Mouse (Mus musculus) cerebellum, postnatal 36 days (tissue): ENCODE results near the gene Abcc2.

Experiments used
- DNase-seq, 2 experiments: peaks; one replicate each; pipeline ENCODE4 v3.0.0; 2021 to 2022; ENCODE audit warnings: mixed read lengths in 2 of 2

Abcc2 gene

DNA sequence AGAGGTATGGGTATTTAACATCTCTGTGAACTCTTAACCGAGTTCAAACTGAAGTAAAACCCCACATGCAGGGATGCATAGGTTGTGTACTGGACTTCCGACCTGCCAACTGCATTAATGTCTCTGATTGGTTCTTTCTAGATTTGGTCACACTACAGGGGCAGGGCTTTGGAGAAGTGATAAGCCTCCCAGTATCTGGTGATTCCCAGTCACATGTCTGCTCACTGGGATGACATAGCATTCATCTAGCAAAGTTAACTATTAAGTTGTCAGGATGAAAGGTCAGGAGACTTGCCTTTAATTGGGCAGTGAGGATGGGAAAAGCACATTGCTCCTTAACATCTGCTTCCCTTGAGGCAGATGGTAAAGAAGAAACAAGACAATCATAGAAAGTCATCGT is at the start of gene Abcc2:
Abcc2 (plus strand) TSS at position 213 of the 400 bp plus-strand sequence.
- no peak for DNase-seq

DNA sequence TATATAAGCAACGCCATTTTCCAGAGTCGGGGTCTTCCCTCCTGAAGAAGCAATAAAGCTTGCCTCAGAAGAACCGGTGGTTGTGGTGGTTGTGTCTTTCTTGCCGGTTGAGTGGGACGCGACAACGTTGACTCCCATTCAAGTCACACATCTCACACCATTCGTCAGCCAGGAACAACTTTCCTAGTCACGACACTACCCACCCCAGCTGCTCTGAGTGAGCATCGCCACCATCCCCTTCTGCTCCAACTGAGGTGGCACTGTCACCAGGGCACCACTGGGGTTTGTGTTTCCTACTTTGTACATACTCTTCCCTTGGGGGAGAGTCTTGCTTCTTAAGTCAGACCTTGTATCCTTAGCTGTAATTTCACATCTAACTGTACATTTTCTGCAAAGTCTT is 43.6 kb upstream of the Abcc2 start:
- no peak for DNase-seq

DNA sequence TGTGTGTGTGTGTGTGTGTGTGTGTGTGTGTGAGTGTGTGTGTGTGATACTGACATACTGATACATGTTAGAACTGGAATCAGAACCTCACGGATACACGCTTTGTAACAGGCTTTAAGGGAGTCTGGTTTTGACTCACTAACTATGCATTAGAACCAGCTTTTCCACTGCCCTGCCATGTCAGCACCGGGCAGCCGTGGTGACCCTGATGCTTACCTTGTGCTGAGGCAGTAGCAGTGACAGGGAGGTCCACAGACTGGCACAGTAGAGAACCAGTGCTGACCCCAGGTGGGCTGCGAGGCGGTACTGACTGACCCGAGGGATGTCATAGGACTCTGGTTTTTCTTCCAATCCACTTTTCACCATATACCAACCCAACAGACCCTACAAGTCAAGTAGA is 38.6 kb upstream of the Abcc2 start:
- DNase-seq = no peak

DNA sequence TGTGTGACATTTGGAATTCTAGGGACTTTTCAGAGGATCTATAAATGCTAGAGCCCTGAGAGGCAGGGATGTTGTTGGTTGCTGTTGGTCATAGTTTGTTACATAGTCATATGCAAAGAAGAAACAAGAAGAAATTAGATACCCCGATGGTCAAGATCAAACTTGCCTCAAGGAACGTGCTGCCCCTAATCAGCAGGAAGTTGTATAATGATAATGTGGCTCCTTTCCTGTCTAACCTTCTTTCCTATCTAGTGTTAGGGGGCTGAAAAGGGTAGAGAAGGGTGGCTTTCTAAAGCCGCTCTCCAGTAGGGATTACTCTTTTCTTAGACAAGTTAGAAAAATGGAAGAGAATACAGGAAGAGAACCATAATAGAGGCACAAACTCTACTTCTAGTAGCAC is 36.3 kb upstream of the Abcc2 start:
- no peak for DNase-seq

DNA sequence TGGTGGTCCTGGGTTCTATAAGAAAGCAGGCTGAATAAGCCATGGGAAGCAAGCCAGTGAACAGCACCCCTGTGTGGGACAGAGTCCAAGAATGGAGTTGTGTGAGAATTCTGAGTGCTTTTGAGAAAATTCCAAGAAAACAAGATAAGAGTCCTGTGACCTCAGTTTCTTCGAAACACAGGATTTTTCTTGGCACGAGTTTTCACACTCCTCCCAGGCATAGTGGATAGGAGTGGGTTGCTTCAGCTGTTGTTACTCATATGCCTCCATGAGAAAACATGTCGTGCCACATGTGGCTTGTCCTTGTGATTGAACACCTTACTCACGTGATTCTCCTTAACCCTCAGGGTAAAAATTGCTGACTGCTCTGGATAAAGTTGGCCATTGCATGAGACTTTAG is 34.1 kb upstream of the Abcc2 start:
- DNase-seq = no peak

DNA sequence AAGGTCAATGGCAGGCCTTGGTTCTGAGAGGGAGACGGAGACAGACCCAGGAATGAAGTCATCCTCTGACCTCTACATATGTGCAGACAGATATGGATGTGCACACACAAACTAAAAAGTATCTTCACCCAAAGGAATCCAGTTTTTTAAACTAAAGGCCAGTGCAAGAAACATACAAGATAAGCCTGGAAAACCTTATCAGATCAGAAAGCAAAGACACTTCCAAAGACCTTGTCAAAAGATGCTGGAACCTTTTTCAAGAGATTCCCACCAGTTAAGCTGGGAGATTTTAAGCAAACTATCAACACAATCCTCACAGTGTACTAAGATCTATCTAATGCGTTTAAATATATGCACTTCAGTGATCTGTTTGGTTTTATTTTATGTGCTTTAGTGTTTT is 32.0 kb upstream of the Abcc2 start:
- no peak for DNase-seq

DNA sequence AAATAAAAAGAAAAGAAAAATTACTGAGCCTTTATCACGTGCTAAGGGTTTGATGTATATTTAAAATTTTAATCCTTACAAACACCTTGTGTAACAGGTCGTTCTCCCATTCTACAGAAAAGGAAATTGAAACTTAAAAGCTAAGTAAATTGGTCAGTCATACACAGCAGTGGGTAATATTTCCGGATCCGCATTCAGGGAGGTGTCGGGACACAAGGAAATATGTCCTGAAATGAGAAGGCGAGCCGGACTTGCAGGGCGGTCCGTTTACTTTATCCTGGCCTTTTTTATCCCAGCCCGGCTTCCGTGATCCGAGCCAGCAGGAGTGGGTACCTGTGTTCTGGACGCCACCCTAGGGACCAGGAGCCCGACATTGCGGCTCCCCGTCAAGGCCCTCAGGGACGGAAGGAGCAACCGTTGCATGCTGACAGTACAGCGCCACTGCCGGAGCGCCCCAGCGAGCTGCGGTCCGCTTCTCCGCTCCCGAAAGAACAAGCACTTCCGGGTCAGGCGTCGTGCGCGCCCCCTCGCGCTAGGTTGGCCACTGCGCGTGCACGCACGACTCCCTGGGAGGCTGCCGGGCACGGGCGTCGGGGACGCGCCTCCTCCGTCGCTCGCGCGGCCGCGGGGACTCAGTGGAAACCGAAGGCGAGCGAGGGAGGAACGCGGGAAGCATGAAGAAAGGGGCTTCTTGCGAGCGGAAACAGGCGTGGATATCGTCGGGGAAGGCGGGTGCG is 29.3 kb upstream of the Abcc2 start, which contains the start of the genes Cutc and Cox15:
Cutc (plus strand) TSS at position 508 of the 737 bp plus-strand sequence.
Cox15 (minus strand) TSS at position 512 of the 737 bp plus-strand sequence.
- peak; percentile 96 to 97 for DNase-seq

DNA sequence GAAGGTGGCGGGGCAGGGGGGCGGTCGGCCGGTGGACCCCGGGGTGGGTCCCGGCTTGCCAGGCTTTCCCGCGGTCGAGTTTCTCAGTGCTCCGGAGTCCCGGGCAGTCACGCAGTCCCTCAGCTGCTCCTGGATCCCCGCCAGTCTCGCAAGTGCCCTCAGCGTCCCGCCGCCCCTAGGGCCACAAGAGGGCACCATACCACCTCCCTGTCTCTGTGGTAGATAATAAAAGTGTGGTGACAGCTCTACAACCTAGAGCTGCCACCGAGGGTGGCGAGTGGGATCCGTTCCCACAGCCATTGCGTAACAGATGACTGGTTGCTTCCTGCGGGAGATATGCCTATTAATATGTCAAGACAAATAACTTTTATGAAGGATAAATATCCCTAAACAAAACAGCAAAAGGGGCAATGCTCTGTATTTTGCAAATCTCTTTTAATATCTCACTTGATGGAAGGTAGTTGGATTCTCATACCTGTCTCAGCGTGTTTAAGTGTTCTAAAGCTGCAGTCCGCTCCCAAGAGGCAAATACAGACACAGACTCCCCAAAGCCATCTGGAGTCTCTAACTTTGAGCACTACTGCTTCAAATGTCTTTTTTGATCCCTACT is 28.7 kb upstream of the Abcc2 start:
- DNase-seq = peak; percentile 93

DNA sequence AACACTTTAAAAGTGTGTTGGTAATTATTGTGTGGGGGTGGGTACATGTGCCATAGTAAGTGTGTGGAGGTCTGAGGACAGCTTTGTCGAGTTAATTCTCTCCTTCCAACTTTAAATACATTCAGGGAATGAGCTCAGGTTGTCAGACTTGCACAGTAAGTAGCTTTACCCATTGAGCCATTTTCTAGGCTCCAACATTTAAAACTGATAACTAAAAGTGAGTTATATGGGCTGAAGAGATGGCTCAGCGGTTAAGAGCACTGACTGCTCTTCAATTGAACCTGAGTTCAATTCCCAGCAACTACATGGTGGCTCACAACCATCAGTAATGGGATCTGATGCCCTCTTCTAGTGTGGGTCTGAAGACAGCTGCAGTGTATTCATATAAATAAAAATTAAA is 27.8 kb upstream of the Abcc2 start:
- no peak for DNase-seq

DNA sequence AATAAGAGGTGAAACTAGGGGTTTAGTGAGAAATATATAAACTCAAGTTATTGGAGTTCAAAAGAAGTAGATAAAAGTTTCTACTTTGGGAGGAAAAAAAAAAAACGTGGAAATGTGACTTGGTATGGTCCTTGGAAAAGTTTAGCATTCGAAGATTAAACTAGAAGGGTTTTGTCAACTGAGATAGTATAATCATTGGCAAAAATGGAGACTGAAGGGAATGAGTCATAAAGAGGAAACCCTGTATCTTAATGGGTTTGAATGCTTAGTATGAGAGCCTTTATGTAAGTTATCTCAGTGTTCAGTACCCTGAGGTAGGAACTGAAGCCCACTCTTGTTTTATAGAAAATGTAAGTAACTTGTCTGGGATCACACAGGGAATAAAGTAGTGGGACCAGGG is 27.1 kb upstream of the Abcc2 start:
- no peak for DNase-seq

DNA sequence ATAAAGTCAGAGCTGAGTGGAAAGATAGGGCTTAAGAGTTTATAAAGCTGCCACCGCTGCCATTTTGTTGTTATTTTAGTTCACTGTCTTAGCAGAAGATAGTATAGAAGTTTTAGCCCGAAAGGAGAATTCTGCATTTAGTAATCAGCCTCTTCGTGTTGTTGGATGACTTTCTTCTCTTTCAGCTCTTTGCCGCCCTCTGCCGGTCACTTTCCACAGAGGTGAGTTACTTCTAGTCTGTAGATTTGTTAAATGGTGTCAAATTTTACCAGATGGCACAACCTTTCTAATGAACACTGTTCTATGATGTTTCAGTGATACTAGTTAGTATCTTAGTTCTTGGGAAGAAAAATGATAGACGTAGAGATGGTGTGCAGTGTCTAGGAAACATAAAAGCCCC is 21.5 kb upstream of the Abcc2 start:
- peak; percentile 71 to 74 for DNase-seq

DNA sequence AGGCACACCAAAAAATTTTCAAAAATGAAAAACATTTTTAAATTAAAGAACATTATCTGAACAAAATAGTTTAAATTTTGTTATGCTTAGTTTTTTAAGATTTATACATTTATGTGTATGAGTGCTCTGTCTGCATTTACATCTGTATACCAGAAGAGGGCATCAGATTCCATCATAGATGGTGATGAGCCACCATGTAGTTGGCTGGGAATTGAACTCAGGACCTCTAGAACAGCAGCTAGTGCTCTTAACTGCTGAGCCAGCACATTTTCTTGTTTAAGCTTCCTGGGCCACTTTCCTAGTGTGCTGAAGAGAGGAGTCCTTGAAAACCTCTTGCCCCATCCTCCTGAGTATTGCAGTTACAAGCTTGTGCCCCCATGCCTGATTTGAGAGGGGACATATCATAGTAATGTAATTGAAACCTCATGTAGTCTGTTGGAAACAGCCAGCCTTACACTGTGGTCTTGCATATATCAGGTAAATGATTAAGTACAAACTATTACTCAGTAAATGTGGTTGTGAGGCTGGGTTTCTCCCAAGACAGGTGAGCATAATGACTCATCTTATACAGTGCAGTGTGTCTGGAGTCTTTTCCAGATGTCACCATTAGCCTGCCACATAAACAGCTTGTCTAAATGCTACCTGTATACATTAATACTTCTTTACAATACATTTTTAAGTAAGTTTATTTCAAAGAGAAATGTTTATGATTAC is 20.3 kb upstream of the Abcc2 start:
- no peak for DNase-seq

DNA sequence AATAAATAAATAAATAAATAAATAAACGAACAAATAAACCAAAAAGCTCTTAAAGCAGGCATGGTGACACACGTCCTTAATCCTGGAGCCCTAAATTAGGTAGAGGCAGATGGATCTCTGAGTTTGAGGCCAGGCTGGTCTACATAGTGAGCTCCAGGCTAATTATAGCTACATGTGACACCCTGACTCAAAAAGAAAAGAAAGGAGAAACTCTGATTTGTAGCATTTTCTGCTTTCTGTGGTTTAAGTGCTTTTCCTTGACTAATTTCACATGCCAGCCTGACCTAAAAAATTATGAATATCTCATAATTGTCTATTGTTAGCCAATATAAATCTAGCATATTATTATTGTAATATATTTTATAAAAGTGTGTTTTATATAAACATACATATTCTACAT is 19.6 kb upstream of the Abcc2 start:
- no peak for DNase-seq

DNA sequence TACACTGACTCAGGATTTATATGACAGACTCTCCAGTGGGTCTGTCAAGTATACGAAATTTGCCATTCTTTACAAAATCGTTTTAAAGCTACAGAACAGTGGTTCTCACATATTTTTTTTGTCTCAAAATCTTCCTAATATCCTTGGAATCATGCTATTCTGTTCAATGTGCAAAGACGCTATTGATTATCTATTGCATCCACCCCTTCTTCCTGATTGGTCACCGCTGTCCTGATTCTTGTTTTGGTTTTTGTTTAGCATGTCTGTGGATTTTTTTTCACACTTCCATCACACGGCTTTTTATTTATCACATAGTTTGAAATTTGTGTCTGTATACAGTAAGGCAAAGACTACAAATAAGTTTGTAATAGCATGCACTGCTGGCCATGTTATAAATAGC is 15.5 kb upstream of the Abcc2 start:
- no peak for DNase-seq

DNA sequence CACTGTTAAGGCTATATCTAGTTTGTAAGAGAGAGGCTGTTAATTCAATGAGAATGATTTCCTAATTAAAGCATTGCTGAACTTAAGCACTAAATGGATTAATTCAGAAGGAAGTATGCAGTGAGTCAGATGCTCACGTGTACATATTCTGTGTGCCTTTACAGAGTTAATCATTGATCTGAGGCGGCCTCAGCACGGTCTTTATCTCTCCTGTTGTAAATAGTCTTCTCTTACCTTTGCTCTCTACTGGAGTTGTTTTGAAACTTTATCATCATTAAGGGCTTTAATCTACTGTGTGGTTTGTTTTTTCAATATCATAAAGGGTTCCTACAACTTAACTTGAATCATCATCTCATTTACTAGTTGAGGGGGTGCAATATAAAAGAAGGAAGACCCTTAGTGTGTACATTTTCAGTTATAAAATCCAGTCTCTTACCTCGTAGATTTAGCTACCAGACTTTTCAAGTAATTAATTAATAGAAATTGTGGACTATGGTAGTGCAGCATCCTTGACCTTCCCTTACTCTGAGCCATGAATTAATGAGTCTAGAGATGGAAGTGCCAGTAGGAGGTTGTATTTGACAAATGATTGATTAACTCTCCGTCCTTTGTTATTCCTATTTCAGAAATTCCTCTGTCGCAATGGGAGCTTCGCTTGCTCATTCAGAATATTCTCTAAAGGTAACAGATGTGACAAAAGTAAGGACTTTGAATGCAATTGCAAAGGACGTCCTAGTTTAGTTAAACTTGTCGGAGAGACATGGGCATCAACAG is 14.3 kb upstream of the Abcc2 start:
- no peak for DNase-seq

DNA sequence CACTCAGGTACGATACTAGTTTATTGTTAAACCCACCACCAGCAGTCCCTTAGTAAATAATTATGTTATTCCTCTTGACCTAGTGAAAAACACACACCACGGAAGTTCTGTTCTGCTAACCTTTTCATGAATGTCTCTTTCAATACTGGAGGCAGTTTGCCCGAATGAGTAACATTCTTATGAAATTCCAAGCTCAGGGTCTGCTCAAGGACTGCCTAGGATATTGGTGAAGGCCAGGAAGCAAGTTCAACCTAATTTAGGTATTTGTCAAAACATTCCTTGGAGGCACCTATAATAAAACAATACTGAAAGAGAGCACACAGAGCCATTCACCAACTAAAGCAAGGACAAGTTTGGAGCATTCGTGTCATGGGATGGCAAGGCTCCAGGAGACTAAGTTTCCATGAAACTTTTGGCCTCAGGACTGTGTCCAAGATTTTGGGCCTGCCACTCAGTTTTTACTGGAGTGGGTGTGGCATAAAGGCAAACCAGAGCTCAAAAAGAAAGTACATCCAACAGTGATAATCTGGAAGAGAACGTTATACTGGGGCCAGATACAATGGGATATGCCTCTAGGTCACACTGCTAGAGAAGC is 12.5 kb upstream of the Abcc2 start:
- no peak for DNase-seq

DNA sequence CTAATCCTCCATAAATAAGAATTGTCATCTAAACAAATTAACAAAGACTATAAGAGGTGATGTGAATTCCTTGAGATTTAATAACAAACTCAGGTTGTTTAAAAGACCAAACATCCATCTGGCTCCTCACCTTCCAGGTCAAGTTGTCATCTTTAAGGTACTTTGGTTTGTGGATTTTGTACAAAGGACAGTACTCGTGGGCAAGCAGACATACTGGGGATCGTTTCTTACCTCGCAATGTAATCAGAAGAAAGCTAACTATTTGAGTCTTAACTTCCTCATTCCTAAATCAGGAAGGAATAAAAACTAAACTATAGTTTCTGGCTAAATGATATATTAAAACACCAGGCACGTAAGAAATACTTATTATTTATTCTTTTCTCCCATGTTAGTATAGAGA is 11.4 kb upstream of the Abcc2 start:
- DNase-seq = no peak

DNA sequence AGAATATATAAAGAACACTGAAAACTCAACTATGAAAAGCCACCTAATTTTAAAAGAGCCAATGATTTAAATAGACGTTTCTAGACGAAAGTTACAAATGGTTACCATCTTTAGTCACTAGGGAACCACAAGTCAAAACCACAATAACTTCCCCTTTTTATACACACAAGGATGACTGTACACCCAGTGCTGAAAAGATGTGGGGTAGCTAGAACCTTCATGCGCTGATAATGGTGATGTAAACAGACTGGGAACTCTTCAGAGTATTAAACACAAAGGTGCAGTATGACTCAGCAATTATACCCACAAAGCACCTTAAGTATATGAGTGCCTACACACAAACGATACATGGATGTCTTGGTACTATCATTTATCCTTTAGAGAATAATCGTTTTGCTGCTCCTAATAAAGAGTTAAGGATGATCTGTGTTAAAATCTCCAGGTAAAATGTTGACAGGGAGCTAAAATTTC is 10.5 kb upstream of the Abcc2 start:
- no peak for DNase-seq

DNA sequence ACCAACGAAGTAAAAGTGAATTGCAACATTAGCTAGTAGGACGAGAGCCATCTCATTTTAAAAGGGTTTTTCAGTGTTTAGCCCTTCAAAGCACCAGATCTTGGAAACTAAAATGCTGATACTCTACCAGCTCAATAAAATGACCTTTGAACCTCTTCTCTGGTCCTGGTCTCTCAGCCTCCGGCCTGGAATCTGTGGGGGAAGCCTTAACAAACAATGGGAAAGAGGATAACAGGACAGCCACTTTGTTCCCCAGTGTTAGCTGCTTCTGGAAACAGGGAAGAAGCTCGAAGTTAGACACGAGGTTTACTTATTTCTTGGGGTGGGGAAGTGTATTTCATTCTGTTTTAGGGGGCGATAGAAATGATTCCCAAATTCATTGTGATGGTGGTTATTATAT is 9.7 kb upstream of the Abcc2 start:
- DNase-seq = no peak

DNA sequence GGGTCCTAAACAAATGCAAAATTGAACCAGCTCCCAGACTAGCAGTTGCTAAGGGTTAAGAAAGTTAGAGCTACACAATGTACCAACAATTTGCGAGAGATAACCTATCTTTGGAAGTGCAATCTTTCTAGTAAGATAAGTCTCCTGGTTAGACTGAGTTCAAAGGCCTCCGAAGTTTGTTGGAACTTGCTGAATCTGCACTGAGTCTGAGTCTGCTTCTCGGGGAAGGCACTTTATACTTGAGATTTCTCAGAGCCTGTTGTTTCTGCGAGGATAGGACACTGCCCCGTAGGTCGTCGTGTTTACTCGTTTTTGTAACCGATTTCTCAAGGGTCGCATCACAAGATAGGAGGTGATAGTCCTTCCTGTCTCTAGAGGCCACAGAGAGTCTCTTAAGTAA is 6.6 kb upstream of the Abcc2 start:
- no peak for DNase-seq

DNA sequence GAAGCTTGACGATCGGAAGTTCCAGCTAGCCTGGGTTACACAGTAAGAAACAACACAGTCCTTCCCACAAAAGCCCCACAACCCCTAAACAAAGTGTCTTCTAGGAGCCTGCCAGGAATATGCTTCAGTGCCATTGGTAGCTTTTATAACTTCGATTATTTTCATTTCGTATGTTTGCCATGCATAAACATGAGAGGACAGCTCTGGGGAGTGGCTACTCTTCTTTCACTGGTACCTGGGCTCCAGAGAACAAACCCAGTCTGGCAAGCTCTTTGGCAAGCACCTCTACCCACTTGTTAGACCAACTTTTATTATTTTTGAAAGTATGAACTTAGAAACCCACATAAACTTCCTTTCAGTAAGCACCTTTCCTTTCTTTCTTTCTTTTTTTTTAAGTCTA is 5.4 kb upstream of the Abcc2 start:
- DNase-seq = no peak

DNA sequence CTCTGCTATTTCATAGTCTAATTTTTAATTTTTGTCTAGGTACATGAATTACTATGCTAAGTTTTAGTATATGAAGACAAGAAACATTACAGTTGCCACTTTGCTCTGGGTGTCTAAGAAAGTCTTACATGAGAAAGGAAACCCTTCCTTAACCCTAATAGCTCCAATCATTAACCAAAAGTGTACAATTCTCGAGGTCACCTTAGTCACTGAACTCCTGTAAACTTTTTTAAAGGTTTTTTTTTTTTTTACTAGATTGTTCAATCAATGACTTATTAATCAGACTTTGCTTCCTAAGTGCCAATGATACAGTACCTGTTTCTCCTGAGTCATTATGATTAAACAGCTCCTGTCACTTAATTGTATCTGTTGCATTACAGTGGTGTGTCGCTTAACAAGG is 4.7 kb upstream of the Abcc2 start:
- DNase-seq = no peak

DNA sequence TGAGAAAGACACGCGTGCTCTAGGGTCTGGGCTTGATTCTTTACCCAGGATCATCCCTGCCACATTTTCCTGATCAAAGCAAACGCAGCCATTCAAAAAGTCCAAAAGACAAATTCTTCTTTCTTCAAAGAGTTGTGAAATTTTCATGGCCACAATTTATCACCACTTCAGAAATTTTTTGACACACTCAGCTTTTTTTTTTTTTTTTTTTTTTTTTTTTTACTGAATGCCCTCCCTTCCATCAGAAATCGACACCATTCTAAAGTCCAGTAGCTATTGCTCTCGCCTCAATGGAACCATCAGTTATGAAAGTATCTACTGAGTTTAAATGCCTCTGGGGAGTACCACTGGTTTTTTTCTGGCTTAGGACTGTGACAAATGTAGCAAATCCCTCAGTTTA is 1.6 kb upstream of the Abcc2 start:
- DNase-seq = no peak
